Mouse (Mus musculus): ENCODE data around the gene Golph3l.

Gene Golph3l

GRCm38 (mm10) chr3:95655437-95655836 lies 66.7 kb downstream of the Golph3l start:
- DNase-seq (ENCODE audit: low spot score in 2 of 2), result no peak

- no peak for DNase-seq (ENCODE audit: low spot score in 2 of 2)
Observed at GRCm38 (mm10) chr3:95657108-95657507, 68.4 kb downstream of the Golph3l start.

GRCm38 (mm10) chr3:95657711-95658110 lies 69.0 kb downstream of the Golph3l start:
- no peak for DNase-seq (ENCODE audit: low spot score in 2 of 2)

GRCm38 (mm10) chr3:95658236-95658867 lies 69.6 kb downstream of the Golph3l start, which contains the start of gene Mcl1:
Mcl1 (plus strand) TSS chr3:95658788.
- DNase-seq (ENCODE audit: low spot score in 2 of 2), result peak; percentile 84 to 89

- peak; percentile 25 to 31 for DNase-seq (ENCODE audit: low spot score in 2 of 2)
Observed at GRCm38 (mm10) chr3:95658868-95659712, 70.4 kb downstream of the Golph3l start.

GRCm38 (mm10) chr3:95659948-95660347 lies 71.2 kb downstream of the Golph3l start:
- no peak for DNase-seq (ENCODE audit: low spot score in 2 of 2)

GRCm38 (mm10) chr3:95660788-95661478 lies 72.2 kb downstream of the Golph3l start:
- DNase-seq (ENCODE audit: low spot score in 2 of 2), result no peak

GRCm38 (mm10) chr3:95661945-95662715 lies 73.4 kb downstream of the Golph3l start:
- no peak for DNase-seq (ENCODE audit: low spot score in 2 of 2)

GRCm38 (mm10) chr3:95662724-95663449 lies 74.2 kb downstream of the Golph3l start:
- no peak for DNase-seq (ENCODE audit: low spot score in 2 of 2)

GRCm38 (mm10) chr3:95663486-95663885 lies 74.8 kb downstream of the Golph3l start:
- DNase-seq (ENCODE audit: low spot score in 2 of 2), result no peak

- no peak for DNase-seq (ENCODE audit: low spot score in 2 of 2)
Observed at GRCm38 (mm10) chr3:95663969-95664608, 75.4 kb downstream of the Golph3l start.

- DNase-seq (ENCODE audit: low spot score in 2 of 2), result no peak
Observed at GRCm38 (mm10) chr3:95664940-95665352, 76.2 kb downstream of the Golph3l start.

GRCm38 (mm10) chr3:95666124-95666844 lies 77.5 kb downstream of the Golph3l start:
- no peak for DNase-seq (ENCODE audit: low spot score in 2 of 2)

- no peak for DNase-seq (ENCODE audit: low spot score in 2 of 2)
Observed at GRCm38 (mm10) chr3:95667521-95667920, 78.8 kb downstream of the Golph3l start.

- no peak for DNase-seq (ENCODE audit: low spot score in 2 of 2)
Observed at GRCm38 (mm10) chr3:95668026-95668425, 79.3 kb downstream of the Golph3l start.

Data from frontal cortex, postnatal 25 days (tissue).